Comparison of ENCODE assay signal across 8 mouse cellular contexts in the genomic region with DNA sequence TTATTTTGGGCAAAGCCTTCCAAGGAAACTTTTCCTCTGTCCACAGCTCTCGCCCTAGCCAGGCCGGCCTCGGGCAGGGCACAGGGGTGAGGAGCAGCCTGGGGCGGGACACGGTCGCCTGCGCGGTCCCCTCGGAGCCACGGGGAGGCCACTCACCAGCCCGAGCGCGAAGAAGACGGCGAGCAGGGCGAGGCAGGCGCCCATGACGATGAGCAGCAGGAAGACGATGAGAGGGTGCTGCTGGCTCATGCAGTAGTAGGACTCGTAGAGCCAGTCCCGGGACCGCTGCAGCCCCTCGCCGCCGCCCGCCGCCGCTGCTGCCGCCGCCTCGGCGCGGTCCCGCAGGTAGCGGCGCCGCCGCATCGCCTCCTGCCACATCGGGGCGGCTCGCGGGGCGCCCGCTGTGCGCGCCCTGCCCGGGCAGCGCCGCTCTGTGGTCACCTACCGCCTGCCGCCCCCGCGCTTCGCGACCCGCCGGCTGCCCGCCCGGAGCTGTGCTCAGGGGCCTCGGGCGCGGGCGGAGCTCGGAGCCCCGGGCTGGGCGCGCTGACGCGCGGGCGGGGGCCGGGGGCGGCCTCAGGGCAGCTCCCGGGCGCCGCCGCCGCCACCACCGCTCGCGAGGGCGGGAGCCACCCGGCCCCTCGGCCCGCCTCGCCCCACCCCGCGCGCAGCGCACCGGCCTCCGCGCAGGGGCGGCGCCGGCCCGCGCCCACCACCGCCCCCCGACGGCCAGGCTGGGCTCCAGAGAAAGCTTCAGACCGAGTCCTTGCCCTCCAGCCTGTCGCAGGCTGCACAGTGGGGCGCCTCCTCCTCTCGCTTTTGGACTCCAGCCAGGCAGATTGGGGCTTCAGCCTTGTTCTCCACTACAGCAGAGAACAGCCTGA. TPM values are rescaled to one million over a fixed set of nuclear protein-coding genes. Genes with fewer than 3 reads are reported as not detected.
DNase-seq lines count a peak whose midpoint lies in the region; ATAC-seq and TF ChIP-seq lines count a peak whose summit lies in the region.

Gene Adcy2, minus strand, starts transcription at position 624 of the 884 bp plus-strand sequence.

- no peaks in the 10 kb centered on the region for H3K9me3 ChIP-seq in intestine, postnatal 0 days (ENCODE audit: control insufficient read depth)
- no peaks in the 10 kb centered on the region for H3K9me3 ChIP-seq in liver, embryonic 11.5 days (ENCODE audit: control insufficient read depth, low read length)
- H3K9me3 ChIP-seq in neural tube, embryonic 13.5 days, result no peaks in the 10 kb centered on the region

- H3K27me3 ChIP-seq in cerebellum, adult 2 months (ENCODE audit: control insufficient read depth, insufficient read depth, low read length), result no peaks in the 10 kb centered on the region; the same call in 1 of the 2 replicates
- peaks cover 24% of the 10 kb centered on the region; the same call in 1 of the 2 replicates for H3K27me3 ChIP-seq in intestine, postnatal 0 days (replicated peaks; ENCODE audit: control insufficient read depth, insufficient read depth, low read length)
- H3K27me3 ChIP-seq in liver, embryonic 11.5 days (replicated peaks; ENCODE audit: control insufficient read depth, insufficient read depth, low read length), result peaks cover 38% of the 10 kb centered on the region
- H3K27me3 ChIP-seq in neural tube, embryonic 13.5 days, result peaks cover 16% of the 10 kb centered on the region; the same call in 1 of the 2 replicates

- H3K4me2 ChIP-seq in intestine, postnatal 0 days (replicated peaks; ENCODE audit: low read depth), result peak within 1 kb of the TSS; percentile 90
- peak within 1 kb of the TSS; percentile 71 for H3K4me2 ChIP-seq in liver, embryonic 11.5 days
- peak within 1 kb of the TSS; percentile 94 for H3K4me2 ChIP-seq in neural tube, embryonic 13.5 days

- no peak for TF ChIP-seq POLR2A in cerebellum, adult 2 months (IDR thresholded peaks at IDR 0.05; ENCODE audit: borderline replicate concordance, insufficient read depth, low read length)
- TF ChIP-seq POLR2A in cortical plate, adult 2 months (IDR thresholded peaks at IDR 0.05; ENCODE audit: extremely low read depth, insufficient read depth, low read length), result no peak

- H3K4me1 ChIP-seq in cerebellum, adult 2 months (ENCODE audit: control insufficient read depth, insufficient read depth, low read length), result no peaks in the 10 kb centered on the region; the same call in 1 of the 2 replicates
- peaks cover 14% of the 10 kb centered on the region for H3K4me1 ChIP-seq in cortical plate, adult 2 months (ENCODE audit: control insufficient read depth, insufficient read depth, low read length)
- peaks cover 4% of the 10 kb centered on the region; the same call in 1 of the 2 replicates for H3K4me1 ChIP-seq in intestine, postnatal 0 days (replicated peaks; ENCODE audit: control insufficient read depth, insufficient read depth, low read length)
- H3K4me1 ChIP-seq in liver, embryonic 11.5 days (replicated peaks; ENCODE audit: control insufficient read depth, insufficient read depth, low read length), result no peaks in the 10 kb centered on the region
- H3K4me1 ChIP-seq in neural tube, embryonic 13.5 days (replicated peaks), result peaks cover 44% of the 10 kb centered on the region

- DNase-seq in cerebellum, adult 2 months, result peak; percentile 20 to 26
- no peak for DNase-seq in cerebellum, adult 11 months
- peak; percentile 66 for DNase-seq in gastrocnemius, postnatal 10 days
- peak; percentile 37 for DNase-seq in liver, embryonic 11.5 days (ENCODE audit: low spot score)

- ATAC-seq in intestine, postnatal 0 days, result peak; percentile 73
- ATAC-seq in liver, embryonic 11.5 days (replicated peaks; ENCODE audit: low FRiP score), result peak; percentile 66
- ATAC-seq in neural tube, embryonic 13.5 days (ENCODE audit: low read depth), result peak; percentile 87
- ATAC-seq in monocyte, adult 5-6 weeks (replicated peaks; ENCODE audit: insufficient number of reproducible peaks, low FRiP score, low TSS enrichment, poor library complexity, severe bottlenecking), result no peak

- no peaks in the 10 kb centered on the region for H3K36me3 ChIP-seq in intestine, postnatal 0 days (ENCODE audit: control insufficient read depth, insufficient read depth)
- H3K36me3 ChIP-seq in liver, embryonic 11.5 days (ENCODE audit: control insufficient read depth, insufficient read depth, low read length), result no peaks in the 10 kb centered on the region
- H3K36me3 ChIP-seq in neural tube, embryonic 13.5 days, result no peaks in the 10 kb centered on the region

- under 1% methylated on average over 106 of the region's 106 CpGs for WGBS in cerebellum, adult 2 months
- under 1% methylated on average over 66 of the region's 106 CpGs for WGBS in intestine, postnatal 0 days
- WGBS in liver, embryonic 11.5 days, result under 1% methylated on average over 76 of the region's 106 CpGs
- 1% methylated on average over 80 of the region's 106 CpGs for WGBS in neural tube, embryonic 13.5 days

- H3K27ac ChIP-seq in cerebellum, adult 2 months (ENCODE audit: insufficient read depth, low read length), result no peak within 1 kb of the TSS
- H3K27ac ChIP-seq in cortical plate, adult 2 months (ENCODE audit: insufficient read depth, low read length), result peak within 1 kb of the TSS; percentile 88
- H3K27ac ChIP-seq in intestine, postnatal 0 days (ENCODE audit: low read depth, low read length), result no peak within 1 kb of the TSS
- no peak within 1 kb of the TSS for H3K27ac ChIP-seq in liver, embryonic 11.5 days (ENCODE audit: low read depth, low read length)
- peak within 1 kb of the TSS; percentile 79 for H3K27ac ChIP-seq in neural tube, embryonic 13.5 days (replicated peaks)

- peak within 1 kb of the TSS; percentile 43 for H3K4me3 ChIP-seq in cerebellum, adult 2 months (replicated peaks; ENCODE audit: insufficient read depth, low read depth, low read length)
- peak within 1 kb of the TSS; percentile 70 for H3K4me3 ChIP-seq in cortical plate, adult 2 months (ENCODE audit: insufficient read depth, low read length)
- H3K4me3 ChIP-seq in intestine, postnatal 0 days (ENCODE audit: low read depth, low read length), result peak within 1 kb of the TSS; percentile 66
- peak within 1 kb of the TSS; percentile 54 for H3K4me3 ChIP-seq in liver, embryonic 11.5 days (ENCODE audit: low read depth, low read length)
- H3K4me3 ChIP-seq in neural tube, embryonic 13.5 days, result peak within 1 kb of the TSS; percentile 69

- TF ChIP-seq CTCF in cerebellum, adult 2 months (IDR thresholded peaks at IDR 0.05; ENCODE audit: borderline replicate concordance, insufficient read depth, low read depth, low read length), result no peak
- no peak for TF ChIP-seq CTCF in cortical plate, adult 2 months (IDR thresholded peaks at IDR 0.05; ENCODE audit: extremely low read depth, insufficient read depth, low read length)
- peak; percentile 27 for TF ChIP-seq CTCF in intestine, postnatal 0 days (IDR thresholded peaks at IDR 0.05; ENCODE audit: low read depth)

- peak within 1 kb of the TSS; percentile 50 for H3K9ac ChIP-seq in intestine, postnatal 0 days (ENCODE audit: low read depth, low read length)
- H3K9ac ChIP-seq in liver, embryonic 11.5 days (ENCODE audit: low read depth, low read length), result 0 out of 2 replicates have a peak within 1 kb of the TSS, but pooled peaks have one; percentile 30
- H3K9ac ChIP-seq in neural tube, embryonic 13.5 days, result peak within 1 kb of the TSS; percentile 83

RNA-seq across cellular contexts. Expression of gene Adcy2, which starts in this region (rescaled TPM):
- 31.1 and 35.5 TPM in 2 replicates for polyA plus RNA-seq in cerebellum, adult 2 months (2012; rRNA removed)
- 98.3 and 98.5 TPM in 2 replicates for polyA plus RNA-seq in cortical plate, adult 2 months (2012; rRNA removed)
- 10 to 100 TPM; 27.6 to 46.7 TPM for total RNA-seq in gastrocnemius, postnatal 10 days (2021)
- polyA plus RNA-seq in intestine, postnatal 0 days (2015; fragmentation: Nextera tagmentation; extraction: Ambion mirVana), result 1.2 and 1.3 TPM in 2 replicates
- polyA plus RNA-seq in liver, embryonic 11.5 days (2014; fragmentation: Nextera tagmentation; extraction: Ambion mirVana), result 0.56 and 0.71 TPM in 2 replicates
- polyA plus RNA-seq in neural tube, embryonic 13.5 days (2015; fragmentation: Nextera tagmentation; extraction: Ambion mirVana), result 14.1 and 15.2 TPM in 2 replicates
- total RNA-seq in monocyte, adult 5-6 weeks (2017), result not detected in 3 replicates

Comparison
In these comparisons a context has a peak if more than half of its experiments do, and no peak if none do; other contexts are left out.
1. RNA of gene Adcy2 (total RNA-seq): 27.6 to 46.7 TPM in gastrocnemius, postnatal 10 days; not detected in monocyte, adult 5-6 weeks; every median in the first group is over 10 times any median in the second.
2. Peak in DNase-seq, ATAC-seq, H3K4me3 ChIP-seq, H3K9ac ChIP-seq and H3K4me2 ChIP-seq in liver, embryonic 11.5 days; RNA of the gene not detected or under 1 TPM.
3. H3K27ac ChIP-seq: peak in cortical plate, adult 2 months (single experiment) and neural tube, embryonic 13.5 days (single experiment); none in cerebellum, adult 2 months (single experiment), intestine, postnatal 0 days (single experiment) and liver, embryonic 11.5 days (single experiment).
4. H3K9ac ChIP-seq: peak in every context shown above with its lines; median percentile 83 in neural tube, embryonic 13.5 days; 50 in intestine, postnatal 0 days; 30 in liver, embryonic 11.5 days.
5. Peak in every context shown above with its lines, with median percentiles within 50 percentile points of each other: H3K4me3 ChIP-seq and H3K4me2 ChIP-seq.